Mouse (Mus musculus) splenic B cell, adult 2 months (primary cell): Measurements from ENCODE around the gene Tpcn2.

Source experiments
- DNase-seq: peaks from one replicate; pipeline ENCODE4 v3.0.0-alpha.2; 2011; ENCODE audit warnings: low read depth, low spot score
- H3K27me3 ChIP-seq: 2 replicates; pipeline ENCODE4 v1.6.1; 2012; ENCODE audit warnings: mild to moderate bottlenecking, low read length, moderate library complexity, mixed read lengths; ENCODE audit not compliant: control insufficient read depth, poor library complexity, insufficient read depth, severe bottlenecking
- H3K36me3 ChIP-seq: 2 replicates; pipeline ENCODE4 v1.6.1; 2012; ENCODE audit warnings: mild to moderate bottlenecking, low read length, moderate library complexity, mixed read lengths; ENCODE audit not compliant: control insufficient read depth, poor library complexity, insufficient read depth, severe bottlenecking

Gene Tpcn2

DNA sequence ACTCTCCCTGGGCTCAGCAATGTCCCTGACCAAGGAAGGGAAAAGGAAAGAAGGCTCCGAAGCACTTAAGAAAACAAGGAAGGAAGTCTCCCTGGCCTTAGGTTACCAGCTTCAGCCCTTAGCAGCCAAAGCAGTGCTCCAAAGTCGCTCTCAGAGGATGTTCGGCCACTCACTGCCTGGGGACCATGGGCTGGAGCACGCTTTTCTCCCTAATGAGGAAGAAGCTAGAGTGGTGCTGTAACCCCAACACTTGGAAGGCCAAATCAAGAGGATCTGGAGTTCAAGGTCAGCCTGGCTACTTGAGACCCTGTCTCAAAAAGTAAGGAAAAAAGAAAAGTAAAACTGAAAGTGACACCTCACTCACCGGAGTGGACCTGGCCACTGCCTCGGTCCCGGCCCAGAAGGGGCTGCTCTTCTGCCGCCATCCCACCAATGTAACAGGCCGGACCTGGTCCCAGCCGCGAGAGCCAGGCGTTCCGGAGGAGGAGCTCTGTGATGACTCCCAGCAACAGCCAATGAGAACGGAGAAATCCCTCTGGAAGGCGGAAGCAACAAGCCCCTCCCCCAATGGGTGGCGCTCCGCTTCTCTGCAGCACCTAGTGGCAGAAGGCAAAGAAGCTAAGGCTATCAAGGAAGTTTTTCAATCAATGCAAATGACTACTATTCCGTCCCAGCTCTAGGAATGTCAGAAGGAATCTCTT lies at the start of gene Tpcn2:
Tpcn2 (minus strand) TSS at position 525 of the 701 bp plus-strand sequence.
- Histone ChIP-seq H3K27me3 (no peaks in the 10 kb centered on the region), H3K36me3 (peaks cover 1% of the 10 kb centered on the region; the same call in 1 of the 2 replicates)
- DNase-seq, result peak; percentile 93

GRCm38 (mm10) chr7:145332376-145333041 lies 48.7 kb upstream of the Tpcn2 start:
- Histone ChIP-seq H3K27me3 (no peaks in the 10 kb centered on the region), H3K36me3 (no peaks in the 10 kb centered on the region)
- no peak for DNase-seq

GRCm38 (mm10) chr7:145330641-145331040 lies 46.8 kb upstream of the Tpcn2 start:
- no peak for DNase-seq
- no peaks in the 10 kb centered on the region for H3K36me3 ChIP-seq
- no peaks in the 10 kb centered on the region for H3K27me3 ChIP-seq

DNA sequence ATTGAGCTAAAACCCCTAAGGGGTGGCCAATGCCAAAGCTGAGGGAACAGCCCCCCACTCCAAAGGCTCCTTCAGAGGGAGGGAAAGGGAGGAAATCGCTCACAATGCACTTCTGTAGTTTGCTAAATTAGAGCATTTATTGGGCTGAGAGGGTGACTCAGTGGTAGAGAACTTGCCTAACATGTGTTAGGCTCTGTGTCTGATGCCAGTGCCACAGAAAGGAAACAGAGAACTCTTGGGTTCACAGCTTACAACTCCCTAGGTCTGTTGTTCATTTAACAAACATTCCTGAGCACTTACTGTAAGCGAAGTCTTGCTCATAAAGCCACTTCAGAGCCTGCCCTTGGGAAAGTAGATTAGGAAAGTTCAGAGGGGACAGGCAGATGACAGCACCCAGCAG lies 46.2 kb upstream of the Tpcn2 start:
- no peaks in the 10 kb centered on the region for H3K36me3 ChIP-seq
- DNase-seq, result no peak

GRCm38 (mm10) chr7:145325697-145326096 lies 41.9 kb upstream of the Tpcn2 start:
- DNase-seq, result no peak
- no peaks in the 10 kb centered on the region for H3K27me3 ChIP-seq
- no peaks in the 10 kb centered on the region for H3K36me3 ChIP-seq

More for the DNA sequence above, 46.2 kb upstream of the Tpcn2 start:
- no peaks in the 10 kb centered on the region for H3K27me3 ChIP-seq

- H3K36me3 ChIP-seq, result no peaks in the 10 kb centered on the region
- no peaks in the 10 kb centered on the region for H3K27me3 ChIP-seq
- DNase-seq, result no peak
Observed at GRCm38 (mm10) chr7:145323607-145324006, 39.8 kb upstream of the Tpcn2 start.

- no peaks in the 10 kb centered on the region for H3K27me3 ChIP-seq
- DNase-seq, result no peak
- H3K36me3 ChIP-seq, result no peaks in the 10 kb centered on the region
Observed at GRCm38 (mm10) chr7:145319481-145319880, 35.7 kb upstream of the Tpcn2 start.

DNA sequence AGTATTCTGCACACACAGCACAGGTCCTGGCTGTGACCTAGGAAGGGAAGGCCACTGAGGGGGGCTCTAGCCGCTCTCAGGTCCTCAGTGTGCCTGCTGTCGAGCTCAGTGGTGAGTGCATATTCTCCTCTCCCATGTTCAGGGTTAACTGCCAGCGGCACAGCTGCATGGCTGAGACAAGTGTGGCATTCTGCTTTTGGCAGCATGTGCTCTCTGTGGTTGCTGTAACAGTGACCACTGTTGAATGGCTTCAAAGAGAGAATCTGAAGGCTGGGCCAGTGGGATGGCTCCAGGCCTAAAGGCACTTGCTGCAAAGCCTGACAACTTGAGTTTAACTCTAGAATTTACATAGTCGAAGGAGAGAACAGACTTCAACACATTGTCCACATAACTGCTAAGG lies 33.7 kb upstream of the Tpcn2 start:
- no peak for DNase-seq
- Histone ChIP-seq H3K27me3 (no peaks in the 10 kb centered on the region), H3K36me3 (no peaks in the 10 kb centered on the region)

DNA sequence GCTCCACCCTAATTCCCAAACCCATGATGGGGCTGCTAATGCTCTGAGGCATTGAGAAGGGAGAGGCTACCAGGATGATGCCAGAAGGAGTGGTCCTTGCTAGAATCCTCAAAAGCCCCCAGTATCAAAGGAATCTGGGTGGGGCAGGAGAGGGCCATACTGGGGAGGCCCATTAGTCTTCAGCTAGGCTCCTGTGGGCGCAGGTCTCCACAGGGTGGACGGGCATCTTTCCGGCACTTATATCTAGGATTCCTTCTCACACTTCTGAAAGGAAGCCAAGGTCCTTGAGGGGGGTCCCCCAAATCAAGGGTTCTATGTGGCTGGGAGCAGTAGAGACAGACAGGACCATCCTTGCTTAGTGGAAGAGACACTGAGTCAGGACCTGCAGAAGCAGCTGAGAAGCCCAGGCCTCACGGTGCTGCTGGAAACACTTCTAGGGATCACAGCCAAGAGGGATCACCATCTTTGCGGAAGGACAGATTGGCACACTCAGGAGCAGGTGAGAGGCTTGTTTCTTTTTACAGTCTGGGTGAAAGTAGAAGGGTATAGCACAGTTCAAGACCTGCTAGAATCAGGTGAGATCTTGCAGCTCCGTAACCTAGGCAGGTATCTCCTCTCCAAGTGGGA lies 31.1 kb upstream of the Tpcn2 start, which contains the start of gene Mrgprd:
Mrgprd (plus strand) TSS at position 51 of the 627 bp plus-strand sequence.
- no peak for DNase-seq
- Histone ChIP-seq H3K27me3 (no peaks in the 10 kb centered on the region), H3K36me3 (no peaks in the 10 kb centered on the region)

DNA sequence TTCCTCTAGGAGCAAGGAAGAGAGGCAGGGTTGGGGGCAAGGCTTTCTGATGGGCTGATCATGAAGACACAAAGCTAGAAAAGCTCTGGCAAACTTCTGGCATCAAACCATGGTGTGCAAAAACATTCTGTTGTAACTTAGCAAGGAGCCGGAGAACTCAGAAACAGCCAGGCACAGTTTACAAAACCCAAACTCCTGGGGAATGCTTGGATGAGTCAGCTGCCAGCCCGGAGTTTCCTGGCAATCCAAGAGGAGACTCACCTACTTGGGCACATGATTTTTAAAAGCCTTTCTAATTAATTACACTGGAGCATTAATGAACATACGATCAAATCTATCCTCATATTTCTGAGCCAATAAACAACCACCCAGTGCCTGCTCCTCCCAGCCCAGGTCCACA lies 28.3 kb upstream of the Tpcn2 start:
- Histone ChIP-seq H3K27me3 (no peaks in the 10 kb centered on the region), H3K36me3 (no peaks in the 10 kb centered on the region)
- DNase-seq, result no peak

DNA sequence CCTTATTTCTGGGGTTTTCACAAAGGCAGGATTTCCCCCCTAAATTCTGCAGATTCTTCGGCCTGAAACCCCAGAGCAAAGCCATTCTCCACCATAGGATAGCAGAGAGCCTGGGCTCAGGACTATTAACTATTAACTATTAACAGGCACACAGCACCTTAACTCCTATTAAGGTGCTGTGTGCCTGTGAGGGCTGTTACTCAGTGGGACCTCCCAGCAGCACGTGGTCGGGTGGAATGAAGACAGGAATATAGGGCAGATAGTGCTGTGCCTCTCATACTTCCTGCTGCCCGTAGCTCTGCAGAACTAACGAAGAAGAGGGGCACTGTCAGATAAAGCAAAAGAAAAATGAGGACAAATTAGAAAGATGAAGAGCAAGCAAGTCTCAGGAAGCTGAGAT lies 26.7 kb upstream of the Tpcn2 start:
- Histone ChIP-seq H3K36me3 (no peaks in the 10 kb centered on the region), H3K27me3 (no peaks in the 10 kb centered on the region)
- DNase-seq, result no peak

DNA sequence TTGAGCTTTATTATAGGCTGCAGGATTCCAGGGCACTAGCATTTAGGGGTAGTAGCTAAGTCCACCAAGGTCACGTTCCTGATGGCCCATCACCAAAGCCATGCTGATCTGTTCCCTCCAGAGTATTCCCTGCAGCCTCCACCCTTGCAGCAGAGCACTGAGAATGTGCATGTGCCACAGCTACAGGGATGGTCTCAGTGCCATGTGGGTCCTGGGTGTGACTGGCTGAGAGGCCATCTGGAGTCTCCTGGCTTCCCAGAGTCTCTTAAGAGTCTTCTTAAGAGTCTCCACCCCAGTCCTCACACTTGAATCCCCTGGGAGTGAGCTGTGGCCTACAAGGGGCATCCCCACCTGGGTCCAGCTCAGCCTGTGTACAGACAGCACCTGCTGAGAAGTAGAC lies 26.1 kb upstream of the Tpcn2 start:
- Histone ChIP-seq H3K36me3 (no peaks in the 10 kb centered on the region), H3K27me3 (no peaks in the 10 kb centered on the region)
- no peak for DNase-seq

GRCm38 (mm10) chr7:145308866-145309265 lies 25.1 kb upstream of the Tpcn2 start:
- Histone ChIP-seq H3K27me3 (no peaks in the 10 kb centered on the region), H3K36me3 (no peaks in the 10 kb centered on the region)
- no peak for DNase-seq

GRCm38 (mm10) chr7:145308061-145308675 lies 24.4 kb upstream of the Tpcn2 start:
- Histone ChIP-seq H3K36me3 (no peaks in the 10 kb centered on the region), H3K27me3 (no peaks in the 10 kb centered on the region)
- DNase-seq, result no peak

GRCm38 (mm10) chr7:145307636-145308035 lies 23.8 kb upstream of the Tpcn2 start:
- Histone ChIP-seq H3K27me3 (no peaks in the 10 kb centered on the region), H3K36me3 (no peaks in the 10 kb centered on the region)

More at GRCm38 (mm10) chr7:145307636-145308035, 23.8 kb upstream of the Tpcn2 start:
- DNase-seq, result no peak
